Mouse (Mus musculus) thymus, adult 2 months (tissue): Measurements from ENCODE around the gene Fam102a.

Experiments used
- CTCF ChIP-seq: fragments of 200-500 bp; IDR thresholded peaks from 2 replicates; pipeline ENCODE4 v1.5.1; 2012; ENCODE audit warnings: mild to moderate bottlenecking, control low read depth, low read length, moderate library complexity, borderline replicate concordance; ENCODE audit not compliant: control insufficient read depth, poor library complexity, insufficient read depth; ENCODE audit errors: extremely low read depth
- POLR2A ChIP-seq: fragments of 200-500 bp; IDR thresholded peaks from 2 replicates; pipeline ENCODE4 v1.6.1; 2012; ENCODE audit warnings: mild to moderate bottlenecking, low read length, control low read depth, moderate library complexity; ENCODE audit not compliant: control insufficient read depth, poor library complexity, insufficient read depth; ENCODE audit errors: extremely low read depth

GRCm38 (mm10) chr2:32608778-32609435 lies 73.8 kb downstream of the Fam102a start:
- TF ChIP-seq CTCF, result no peak
- TF ChIP-seq POLR2A, result no peak
